Mouse (Mus musculus) liver, postnatal 0 days (tissue): ENCODE results near the gene Patl2.

ENCODE experiments used
- CTCF ChIP-seq: sonication (generic); IDR thresholded peaks from 2 replicates; pipeline ENCODE4 v1.5.1; 2016; ENCODE audit warnings: antibody characterized with exemption, low read depth
- EP300 ChIP-seq: IDR thresholded peaks from 2 replicates; pipeline ENCODE4 v1.6.1; 2016; ENCODE audit warnings: antibody characterized with exemption, low read depth, mild to moderate bottlenecking

DNA sequence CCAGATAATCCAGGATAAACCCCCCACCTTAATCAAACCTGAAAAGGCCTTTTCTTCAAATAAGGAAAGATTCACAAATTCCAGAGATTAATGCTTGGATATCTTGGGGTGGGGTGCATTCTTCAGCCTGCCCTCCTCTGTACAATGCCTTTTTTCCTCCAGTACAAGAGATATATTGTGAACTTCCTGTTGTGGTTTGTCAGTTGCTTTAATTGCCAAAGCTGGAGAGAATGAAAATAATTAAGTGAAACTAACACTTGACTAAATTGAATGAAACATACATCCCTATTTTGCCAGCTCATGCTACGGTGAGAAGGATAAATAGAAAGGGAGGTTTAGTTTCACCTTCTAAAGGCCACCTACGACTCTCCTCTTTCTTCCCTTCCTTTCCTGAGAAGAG is 32.2 kb upstream of the Patl2 start:
- TF ChIP-seq CTCF (no peak), EP300 (no peak)
